Mouse (Mus musculus): ENCODE results near the gene Cldn14.
"Not testable (repeated sequence)": the region's sequence is repeated elsewhere in the genome, so short reads cannot be mapped to it uniquely, and the experiment has no call there.

Cldn14 gene

GRCm38 (mm10) chr16:94008737-94009136, at the start of gene Cldn14:
TSS of gene Cldn14 (minus strand) at chr16:94008837.
- no peak for DNase-seq (ENCODE audit: low spot score)

GRCm38 (mm10) chr16:94055576-94055975, 46.9 kb upstream of the Cldn14 start:
- no peak for DNase-seq (ENCODE audit: low spot score)

- no peak for DNase-seq (ENCODE audit: low spot score)
These were observed 46.5 kb upstream of the Cldn14 start for GRCm38 (mm10) chr16:94055176-94055575.

DNA sequence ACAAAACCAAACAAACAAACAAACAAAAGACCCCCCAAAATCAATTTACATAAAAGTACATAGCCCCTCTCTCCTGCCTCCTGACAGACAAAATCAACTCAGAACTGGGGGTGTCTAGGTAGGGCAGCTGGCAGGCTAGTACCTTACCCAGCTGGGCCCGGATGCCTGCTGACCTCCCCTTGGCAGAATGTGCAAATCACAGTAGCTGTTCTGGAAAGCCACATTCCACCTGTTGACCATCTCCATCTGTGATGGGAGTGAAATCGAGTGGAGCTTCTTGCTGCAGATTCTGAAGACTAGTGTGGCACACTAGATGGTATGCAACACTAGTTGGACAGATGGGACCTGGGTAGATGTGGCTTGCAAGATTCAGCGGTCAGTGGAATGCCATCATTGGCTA, 41.7 kb upstream of the Cldn14 start:
- DNase-seq (ENCODE audit: low spot score) = no peak

GRCm38 (mm10) chr16:94044996-94045395, 36.4 kb upstream of the Cldn14 start:
- no peak for DNase-seq (ENCODE audit: low spot score)

- no peak for DNase-seq (ENCODE audit: low spot score)
These were observed 35.2 kb upstream of the Cldn14 start for GRCm38 (mm10) chr16:94043797-94044196.

GRCm38 (mm10) chr16:94041065-94041712, 32.6 kb upstream of the Cldn14 start:
- no peak for DNase-seq (ENCODE audit: low spot score)

- no peak for DNase-seq (ENCODE audit: low spot score)
These were observed 31.8 kb upstream of the Cldn14 start for GRCm38 (mm10) chr16:94040485-94040884.

GRCm38 (mm10) chr16:94038986-94039341, 30.3 kb upstream of the Cldn14 start:
- DNase-seq (ENCODE audit: low spot score) = no peak

GRCm38 (mm10) chr16:94038272-94038985, 29.8 kb upstream of the Cldn14 start:
- no peak for DNase-seq (ENCODE audit: low spot score)

DNA sequence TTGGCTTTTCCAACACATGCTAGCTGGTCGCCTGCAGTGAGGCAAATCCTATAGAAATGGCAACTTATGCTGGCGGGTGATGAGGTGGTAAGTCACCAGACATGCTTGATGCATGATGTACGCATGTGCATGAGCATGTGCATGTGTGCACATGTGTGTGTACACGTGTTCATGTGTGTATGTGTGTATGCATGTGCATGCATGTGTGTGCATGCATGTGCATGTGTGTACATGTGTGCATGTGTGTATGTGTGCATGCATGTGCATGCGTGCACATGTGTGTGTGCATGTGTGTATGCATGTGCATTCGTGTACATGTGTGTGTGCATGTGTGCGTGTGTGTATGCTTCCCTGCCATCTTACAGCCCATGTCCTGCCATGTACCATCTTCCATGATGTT, 28.6 kb upstream of the Cldn14 start:
- no peak for DNase-seq (ENCODE audit: low spot score)

DNA sequence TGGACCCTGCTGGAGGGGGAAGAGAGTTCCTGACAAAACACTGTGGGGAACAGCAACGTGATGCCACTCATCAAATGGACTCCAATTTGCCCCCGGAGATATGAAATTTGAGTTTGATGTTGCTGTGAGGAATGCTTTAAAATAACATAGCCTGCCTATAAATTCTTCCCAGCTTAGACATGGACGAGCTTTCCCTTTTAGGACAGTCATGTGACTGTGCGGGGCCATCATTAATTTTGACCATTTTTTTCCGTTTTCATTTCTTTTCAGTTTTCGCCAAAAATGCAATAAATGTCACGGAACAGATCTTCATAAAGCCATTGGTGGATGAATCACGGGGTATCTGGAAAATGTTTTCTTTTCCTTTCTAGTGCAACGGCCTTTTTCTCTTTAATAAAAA, 25.5 kb upstream of the Cldn14 start:
- DNase-seq (ENCODE audit: low spot score) = no peak

DNA sequence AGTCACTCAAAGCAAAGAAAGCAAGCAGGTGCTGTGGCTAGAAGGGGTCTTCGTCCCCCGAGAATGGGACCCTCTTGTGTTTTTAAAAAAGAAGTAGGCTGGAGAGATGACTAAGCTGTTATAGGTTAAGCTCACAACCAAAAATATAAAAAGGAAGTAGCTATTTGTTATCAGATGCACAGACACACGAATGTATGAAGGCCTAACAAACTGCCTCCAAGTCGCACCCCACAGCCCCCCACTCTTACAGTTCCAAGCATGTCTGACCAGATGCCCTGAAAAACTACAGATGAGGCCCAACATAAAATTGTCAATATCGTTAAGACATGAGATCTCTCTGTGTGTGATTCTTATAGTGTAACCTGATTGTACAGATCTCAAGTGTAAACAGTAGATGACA, 23.6 kb upstream of the Cldn14 start:
- DNase-seq (ENCODE audit: low spot score) = no peak

DNA sequence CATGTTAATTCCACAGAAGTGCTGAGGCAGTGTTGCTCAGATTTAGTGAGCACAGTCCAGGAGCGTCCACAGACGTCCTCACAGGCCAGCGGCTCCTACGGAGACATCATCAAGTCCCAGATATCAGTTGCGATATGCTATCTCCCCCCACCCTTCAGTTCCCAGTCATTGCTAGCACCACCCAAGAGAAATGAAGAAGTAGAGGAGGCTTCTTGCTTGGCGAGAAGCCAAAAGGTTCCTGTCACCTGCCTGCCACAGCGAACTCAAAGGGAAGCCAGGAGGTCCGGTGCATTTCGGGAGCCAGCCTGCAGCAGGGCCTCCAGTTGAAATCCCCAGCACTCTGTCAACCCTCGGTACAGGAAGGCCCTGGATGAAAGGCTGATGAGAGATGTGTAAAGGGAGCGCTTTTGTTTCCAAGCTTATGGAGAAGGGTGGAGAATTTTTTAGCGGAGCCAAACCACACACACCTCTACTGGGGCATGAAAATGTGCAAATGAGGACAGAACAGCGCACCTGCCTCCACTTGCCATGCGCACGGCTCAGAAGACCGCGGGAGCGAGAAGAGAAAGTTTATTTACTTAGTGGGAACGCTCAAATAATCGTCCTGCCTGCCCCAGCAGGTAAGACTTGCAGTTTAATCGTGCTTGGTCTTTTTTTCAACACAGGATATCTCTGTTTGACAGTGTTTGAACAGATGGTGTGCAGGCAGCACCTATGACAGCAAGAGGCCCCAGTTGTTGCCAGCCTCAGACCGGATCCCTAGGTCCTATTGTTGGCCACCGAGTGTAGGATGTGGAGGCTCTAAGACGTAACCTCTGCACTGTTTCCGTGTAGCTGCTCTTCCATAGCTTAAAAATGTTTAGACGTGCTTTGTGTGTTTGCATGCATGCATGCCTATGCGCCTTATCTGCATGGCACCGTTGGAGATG, 15.0 kb upstream of the Cldn14 start:
- no peak for DNase-seq (ENCODE audit: low spot score)

GRCm38 (mm10) chr16:94019725-94020124, 11.1 kb upstream of the Cldn14 start:
- DNase-seq (ENCODE audit: low spot score) = not testable (repeated sequence)

DNA sequence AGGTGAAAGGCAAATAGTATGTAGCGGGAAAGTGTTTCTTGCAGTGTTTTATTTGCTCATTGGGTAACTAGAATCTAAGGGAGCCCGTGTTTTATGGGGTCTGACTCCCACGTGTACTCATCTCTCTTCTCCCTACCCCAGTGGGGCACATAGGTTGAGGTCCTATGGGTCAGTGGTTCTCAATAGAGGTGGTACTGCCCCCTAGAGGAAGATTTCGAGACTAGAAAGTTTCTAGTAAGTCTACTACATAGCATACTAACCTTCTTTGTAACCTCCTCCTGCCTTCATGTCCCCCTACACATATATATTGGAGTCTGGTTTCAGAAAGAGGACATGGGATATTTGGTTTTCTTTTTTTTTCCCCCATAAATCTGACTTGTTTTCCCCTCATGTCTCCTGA, 9.3 kb upstream of the Cldn14 start:
- DNase-seq (ENCODE audit: low spot score) = no peak

DNA sequence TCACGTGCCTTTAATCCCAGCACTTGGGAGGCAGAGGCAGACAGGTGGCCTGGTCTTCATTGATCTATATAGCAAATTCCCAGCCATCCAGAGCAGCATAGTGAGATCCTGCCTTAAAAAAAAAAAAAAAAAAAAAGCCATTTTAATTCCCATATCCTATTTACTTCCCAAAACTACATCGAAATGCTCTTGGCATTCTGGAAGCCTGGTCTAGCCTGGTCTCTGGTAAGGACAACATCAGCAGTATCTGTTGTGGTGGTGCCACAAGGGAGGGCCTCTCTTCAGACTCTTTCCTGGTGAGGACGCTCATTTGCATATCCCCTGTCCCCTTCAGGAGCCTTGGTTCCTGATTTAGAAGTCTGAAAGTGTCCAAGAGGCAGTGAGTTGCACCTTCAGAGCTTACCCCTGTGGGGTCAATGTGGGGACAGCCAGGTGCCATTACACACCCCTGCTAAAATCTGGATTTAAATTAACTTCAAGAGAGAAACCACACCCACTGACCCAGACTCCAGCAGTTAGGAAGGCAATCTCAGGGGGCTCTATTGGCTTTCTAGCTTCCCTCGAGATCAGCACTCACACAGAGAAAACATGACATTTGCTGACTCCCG, 6.0 kb upstream of the Cldn14 start:
- no peak for DNase-seq (ENCODE audit: low spot score)

DNA sequence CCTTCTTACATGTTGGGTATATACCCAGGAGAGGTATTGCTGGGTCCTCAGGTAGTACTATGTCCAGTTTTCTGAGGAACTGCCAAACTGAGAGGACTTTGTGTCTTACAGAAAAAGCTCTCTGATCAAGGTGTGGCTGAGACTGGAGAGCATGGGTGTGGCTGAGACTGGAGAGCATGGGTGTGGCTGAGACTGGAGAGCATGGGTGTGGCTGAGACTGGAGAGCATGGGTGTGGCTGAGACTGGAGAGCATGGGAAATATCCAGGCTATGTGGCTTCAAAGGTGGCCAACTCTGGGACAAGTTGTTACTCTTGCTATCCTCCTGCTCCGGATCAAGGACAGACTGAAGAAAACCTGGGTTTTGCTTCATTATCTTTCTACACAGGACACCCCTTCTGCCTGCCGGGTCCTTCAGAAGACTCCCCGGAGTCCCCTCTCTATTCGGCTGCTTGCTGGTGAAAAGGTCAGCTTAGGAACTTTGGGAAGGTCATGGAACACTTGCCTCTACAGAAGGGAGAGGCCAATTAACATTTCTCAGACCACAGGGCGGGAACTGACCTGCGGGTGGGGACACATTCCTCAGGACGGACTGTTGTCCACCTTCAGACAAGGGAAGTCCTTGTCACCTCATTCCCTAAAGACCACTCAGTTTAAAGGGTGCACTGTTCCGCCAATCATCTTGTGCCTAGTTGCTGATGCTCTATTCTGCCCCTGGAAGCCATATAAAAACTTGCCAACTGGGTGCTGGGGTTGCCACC, 4.9 kb upstream of the Cldn14 start:
- DNase-seq (ENCODE audit: low spot score) = not testable (repeated sequence)

GRCm38 (mm10) chr16:94011224-94011623, 2.6 kb upstream of the Cldn14 start:
- DNase-seq (ENCODE audit: low spot score) = no peak

DNA sequence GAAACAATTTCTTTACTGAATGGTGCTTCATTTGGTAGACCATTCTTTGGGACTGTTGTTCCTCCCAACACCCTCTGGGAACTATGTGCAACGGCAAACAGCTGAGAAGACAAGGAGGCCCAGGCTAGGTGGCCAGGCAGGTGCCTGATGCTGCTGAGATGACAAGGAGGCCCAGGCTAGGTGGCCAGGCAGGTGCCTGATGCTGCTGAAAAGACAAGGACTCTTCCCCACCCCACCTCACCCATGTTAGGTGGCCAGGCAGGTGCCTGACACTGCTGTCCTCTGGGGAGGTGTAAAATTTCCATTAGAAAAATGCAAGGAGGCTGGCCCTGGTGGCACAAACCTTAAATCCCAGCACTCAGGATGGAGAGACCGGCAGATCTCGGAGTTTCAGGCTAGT, 2.0 kb upstream of the Cldn14 start:
- DNase-seq (ENCODE audit: low spot score) = no peak

DNA sequence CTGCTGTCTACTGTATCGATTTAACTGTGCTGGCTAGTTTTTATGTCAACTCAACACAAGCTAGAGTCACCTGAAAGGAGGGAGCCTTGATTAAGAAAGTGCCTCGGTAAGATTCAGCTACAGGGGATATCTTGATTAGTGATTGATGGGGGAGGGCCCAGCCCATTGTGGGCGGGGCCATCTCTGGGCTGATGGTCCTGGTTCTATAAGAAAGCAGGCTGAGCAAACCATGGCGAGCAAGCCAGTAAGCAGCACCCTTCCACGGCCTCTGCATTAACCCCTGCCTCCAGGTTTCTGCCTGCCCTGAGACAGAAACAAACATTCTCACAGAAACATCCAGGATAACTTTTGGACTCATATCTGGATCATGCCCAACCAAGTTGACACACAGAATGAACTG, 1.5 kb upstream of the Cldn14 start:
- DNase-seq (ENCODE audit: low spot score) = no peak

GRCm38 (mm10) chr16:94009356-94009755, 719 bp upstream of the Cldn14 start:
- DNase-seq (ENCODE audit: low spot score) = no peak
